Mouse (Mus musculus): ENCODE measurements around the gene Gins3. TPM values are rescaled to one million over a fixed set of nuclear protein-coding genes. Genes with fewer than 3 reads are reported as not detected.
"Not testable (repeated sequence)": the region's sequence is repeated elsewhere in the genome, so short reads cannot be mapped to it uniquely, and the experiment has no call there.

Gins3 gene
- polyA plus RNA-seq, 1 experiment, result 10.7 TPM

DNA sequence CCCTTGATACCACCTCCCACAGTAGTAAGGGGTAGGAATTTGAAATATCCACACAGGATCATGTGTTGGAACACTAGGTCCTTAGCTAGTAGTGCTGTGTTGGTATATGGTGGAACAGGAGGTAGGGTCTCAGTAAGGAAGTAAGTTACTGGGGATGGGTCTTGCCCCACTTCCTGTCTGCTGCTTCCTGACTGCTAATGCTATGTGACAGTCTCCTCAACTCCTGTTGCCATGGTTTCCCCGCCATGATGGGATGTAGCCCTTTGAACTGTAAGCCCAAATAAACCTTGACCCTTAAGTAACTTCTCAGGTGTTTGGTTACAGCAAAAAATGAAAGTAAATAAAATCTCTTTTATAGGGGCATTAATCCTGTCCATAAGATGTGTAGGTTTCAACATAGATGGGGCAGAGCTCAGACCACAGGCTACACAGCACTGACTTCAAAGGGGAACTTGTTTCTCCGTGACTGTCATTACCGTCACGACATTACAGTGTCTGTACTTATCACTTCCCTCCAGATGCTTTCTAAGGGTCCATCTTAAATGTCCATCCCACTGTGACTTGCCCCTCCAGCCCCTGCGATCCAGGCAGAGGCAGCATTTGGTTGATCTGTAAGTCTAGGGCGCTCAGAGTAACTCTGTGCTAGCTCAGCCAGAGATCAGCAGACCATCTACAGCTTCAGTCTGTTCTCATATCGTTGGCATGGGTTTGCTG is 29.8 kb downstream of the Gins3 start:
- Histone ChIP-seq H3K4me1 (ENCODE audit: control insufficient read depth, insufficient read depth, low read length) (no peaks in the 10 kb centered on the region), H3K9me3 (replicated peaks; ENCODE audit: control insufficient read depth, insufficient read depth, low read length, poor library complexity, severe bottlenecking) (no peaks in the 10 kb centered on the region), H3K27me3 (ENCODE audit: control insufficient read depth, insufficient read depth, low read length, poor library complexity, severe bottlenecking) (no peaks in the 10 kb centered on the region), H3K9ac (ENCODE audit: low read depth, poor library complexity, severe bottlenecking) (no peak overlapping the region), H3K27ac (ENCODE audit: insufficient read depth, low read length) (no peak overlapping the region), H3K36me3 (ENCODE audit: control insufficient read depth, insufficient read depth, low read length, poor library complexity, severe bottlenecking) (no peaks in the 10 kb centered on the region), H3K4me3 (ENCODE audit: low read depth, low read length) (no peak overlapping the region)
- TF ChIP-seq POLR2A (IDR thresholded peaks at IDR 0.05; ENCODE audit: insufficient read depth, low read length) (no peak), EP300 (IDR thresholded peaks at IDR 0.05; ENCODE audit: insufficient read depth, low read depth, low read length) (no peak), CTCF (IDR thresholded peaks at IDR 0.05; ENCODE audit: low read depth, low read length) (no peak)

DNA sequence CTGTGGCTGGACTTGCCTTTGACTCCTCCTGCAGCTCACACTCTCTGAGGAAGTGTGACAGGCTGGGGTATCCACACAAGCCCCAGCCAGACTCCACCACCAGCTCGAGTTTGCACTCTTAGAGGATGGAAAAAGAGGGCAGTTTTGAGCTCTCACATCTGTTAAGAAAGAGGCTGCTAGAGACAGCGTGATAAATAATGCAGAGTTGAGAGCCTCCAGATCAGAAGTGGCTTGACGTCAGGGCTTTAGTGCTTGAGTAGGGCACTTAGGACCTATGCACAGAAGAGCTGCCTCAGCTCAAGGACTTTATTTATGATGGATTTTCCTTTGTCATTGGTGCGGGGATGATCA is 30.3 kb downstream of the Gins3 start:
- H3K27ac ChIP-seq (ENCODE audit: insufficient read depth, low read length), result no peak overlapping the region
- no peaks in the 10 kb centered on the region for H3K36me3 ChIP-seq (ENCODE audit: control insufficient read depth, insufficient read depth, low read length, poor library complexity, severe bottlenecking)
- H3K4me1 ChIP-seq (ENCODE audit: control insufficient read depth, insufficient read depth, low read length), result no peaks in the 10 kb centered on the region
- TF ChIP-seq CTCF (IDR thresholded peaks at IDR 0.05; ENCODE audit: low read depth, low read length), result no peak
- TF ChIP-seq EP300 (IDR thresholded peaks at IDR 0.05; ENCODE audit: insufficient read depth, low read depth, low read length), result no peak
- TF ChIP-seq POLR2A (IDR thresholded peaks at IDR 0.05; ENCODE audit: insufficient read depth, low read length), result no peak
- no peaks in the 10 kb centered on the region for H3K27me3 ChIP-seq (ENCODE audit: control insufficient read depth, insufficient read depth, low read length, poor library complexity, severe bottlenecking)
- H3K9me3 ChIP-seq (replicated peaks; ENCODE audit: control insufficient read depth, insufficient read depth, low read length, poor library complexity, severe bottlenecking), result no peaks in the 10 kb centered on the region
- no peak overlapping the region for H3K4me3 ChIP-seq (ENCODE audit: low read depth, low read length)
- no peak overlapping the region for H3K9ac ChIP-seq (ENCODE audit: low read depth, poor library complexity, severe bottlenecking)

DNA sequence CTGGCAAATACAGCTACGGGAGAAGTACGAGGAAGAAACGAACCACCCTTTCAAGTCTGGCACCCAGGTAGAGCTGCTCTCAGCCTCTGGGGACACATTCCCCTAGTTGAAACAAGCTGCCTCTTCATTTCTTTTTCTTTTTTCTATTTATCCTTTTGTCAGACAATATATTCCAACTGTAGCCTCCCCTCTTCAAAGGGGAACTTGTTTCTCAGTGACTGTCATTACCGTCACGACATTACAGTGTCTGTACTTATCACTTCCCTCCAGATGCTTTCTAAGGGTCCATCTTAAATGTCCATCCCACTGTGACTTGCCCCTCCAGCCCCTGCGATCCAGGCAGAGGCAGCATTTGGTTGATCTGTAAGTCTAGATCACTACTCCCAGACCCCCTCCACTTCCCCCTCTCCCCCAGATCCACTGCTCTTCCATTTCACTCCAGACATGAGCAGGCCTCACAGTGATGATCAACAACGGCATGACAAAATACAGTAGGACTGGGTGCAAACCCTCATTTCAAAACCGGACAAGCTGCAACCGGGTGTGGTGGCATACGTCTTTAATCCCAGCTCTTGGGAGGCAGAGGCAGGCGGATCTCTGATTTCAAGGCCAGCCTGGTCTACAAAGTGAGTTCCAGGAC is 32.7 kb downstream of the Gins3 start:
- not testable (repeated sequence) for H3K4me3 ChIP-seq (ENCODE audit: low read depth, low read length); H3K9me3 ChIP-seq (replicated peaks; ENCODE audit: control insufficient read depth, insufficient read depth, low read length, poor library complexity, severe bottlenecking); H3K9ac ChIP-seq (ENCODE audit: low read depth, poor library complexity, severe bottlenecking); H3K27ac ChIP-seq (ENCODE audit: insufficient read depth, low read length); H3K27me3 ChIP-seq (ENCODE audit: control insufficient read depth, insufficient read depth, low read length, poor library complexity, severe bottlenecking); H3K36me3 ChIP-seq (ENCODE audit: control insufficient read depth, insufficient read depth, low read length, poor library complexity, severe bottlenecking); H3K4me1 ChIP-seq (ENCODE audit: control insufficient read depth, insufficient read depth, low read length)

DNA sequence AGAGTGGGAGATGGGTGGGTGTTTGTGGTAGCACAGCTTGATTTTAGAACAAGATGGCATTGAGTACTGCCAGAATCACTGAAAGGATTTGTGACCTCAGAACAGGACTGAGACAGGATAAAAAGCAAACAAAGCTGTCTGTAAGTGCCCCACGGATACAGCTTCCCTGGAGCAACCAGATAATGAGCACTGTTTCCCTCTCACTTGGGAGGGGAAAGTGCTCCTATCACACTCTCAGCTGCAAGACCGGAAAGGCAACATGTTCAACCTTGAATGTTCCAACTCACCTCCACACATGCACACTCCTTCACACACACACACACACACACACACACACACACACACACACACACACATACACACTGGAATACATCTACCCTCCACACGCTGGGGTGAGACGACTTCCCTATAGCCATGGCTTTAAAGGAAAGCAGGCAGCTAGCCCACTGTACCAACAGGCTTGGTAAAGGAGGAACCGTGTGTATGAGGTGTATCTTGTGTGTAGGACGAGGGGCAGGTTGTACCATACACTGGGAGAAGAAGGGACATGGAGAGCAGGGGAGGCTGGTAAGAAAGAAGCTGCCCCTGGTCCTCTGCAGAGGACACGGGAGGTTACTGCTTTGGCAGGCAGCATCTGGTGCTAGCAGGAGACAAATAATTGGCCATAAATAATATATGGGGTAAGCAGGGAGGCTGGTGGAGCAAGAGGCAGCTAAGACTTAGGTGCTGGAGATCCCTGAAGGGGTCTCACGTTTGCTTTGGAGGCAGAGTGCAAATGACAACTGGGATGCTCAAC is 35.1 kb downstream of the Gins3 start:
- no peak for TF ChIP-seq EP300 (IDR thresholded peaks at IDR 0.05; ENCODE audit: insufficient read depth, low read depth, low read length)
- no peak for TF ChIP-seq CTCF (IDR thresholded peaks at IDR 0.05; ENCODE audit: low read depth, low read length)
- TF ChIP-seq POLR2A (IDR thresholded peaks at IDR 0.05; ENCODE audit: insufficient read depth, low read length), result no peak
- Histone ChIP-seq H3K4me3 (ENCODE audit: low read depth, low read length) (no peak overlapping the region), H3K9me3 (replicated peaks; ENCODE audit: control insufficient read depth, insufficient read depth, low read length, poor library complexity, severe bottlenecking) (no peaks in the 10 kb centered on the region), H3K36me3 (ENCODE audit: control insufficient read depth, insufficient read depth, low read length, poor library complexity, severe bottlenecking) (no peaks in the 10 kb centered on the region), H3K4me1 (ENCODE audit: control insufficient read depth, insufficient read depth, low read length) (no peaks in the 10 kb centered on the region), H3K27ac (ENCODE audit: insufficient read depth, low read length) (no peak overlapping the region), H3K9ac (ENCODE audit: low read depth, poor library complexity, severe bottlenecking) (no peak overlapping the region), H3K27me3 (ENCODE audit: control insufficient read depth, insufficient read depth, low read length, poor library complexity, severe bottlenecking) (no peaks in the 10 kb centered on the region)

DNA sequence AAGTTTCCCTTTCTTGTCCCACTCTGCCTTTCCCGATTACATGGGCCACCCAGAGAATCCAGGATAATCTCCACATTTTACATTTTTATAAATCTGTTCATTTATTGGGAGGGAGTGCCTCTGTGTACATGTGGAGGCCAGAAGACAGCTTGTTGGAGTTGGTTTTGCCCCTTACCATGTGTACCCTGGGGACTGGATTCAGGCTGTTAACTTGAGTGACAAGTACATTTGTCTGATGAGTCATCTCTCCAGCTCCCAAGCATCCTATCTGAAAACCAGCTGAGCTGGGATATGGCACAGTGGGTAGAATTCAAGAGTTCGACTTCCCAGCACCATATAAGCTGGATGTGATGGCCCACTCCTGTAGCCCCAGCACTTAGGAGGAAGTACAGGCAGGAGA is 36.7 kb downstream of the Gins3 start:
- no peak overlapping the region for H3K9ac ChIP-seq (ENCODE audit: low read depth, poor library complexity, severe bottlenecking)
- H3K4me3 ChIP-seq (ENCODE audit: low read depth, low read length), result no peak overlapping the region
- no peaks in the 10 kb centered on the region for H3K27me3 ChIP-seq (ENCODE audit: control insufficient read depth, insufficient read depth, low read length, poor library complexity, severe bottlenecking)
- no peak overlapping the region for H3K27ac ChIP-seq (ENCODE audit: insufficient read depth, low read length)
- no peaks in the 10 kb centered on the region for H3K9me3 ChIP-seq (replicated peaks; ENCODE audit: control insufficient read depth, insufficient read depth, low read length, poor library complexity, severe bottlenecking)
- H3K36me3 ChIP-seq (ENCODE audit: control insufficient read depth, insufficient read depth, low read length, poor library complexity, severe bottlenecking), result no peaks in the 10 kb centered on the region
- no peaks in the 10 kb centered on the region for H3K4me1 ChIP-seq (ENCODE audit: control insufficient read depth, insufficient read depth, low read length)
- TF ChIP-seq POLR2A (IDR thresholded peaks at IDR 0.05; ENCODE audit: insufficient read depth, low read length), result no peak
- no peak for TF ChIP-seq EP300 (IDR thresholded peaks at IDR 0.05; ENCODE audit: insufficient read depth, low read depth, low read length)

DNA sequence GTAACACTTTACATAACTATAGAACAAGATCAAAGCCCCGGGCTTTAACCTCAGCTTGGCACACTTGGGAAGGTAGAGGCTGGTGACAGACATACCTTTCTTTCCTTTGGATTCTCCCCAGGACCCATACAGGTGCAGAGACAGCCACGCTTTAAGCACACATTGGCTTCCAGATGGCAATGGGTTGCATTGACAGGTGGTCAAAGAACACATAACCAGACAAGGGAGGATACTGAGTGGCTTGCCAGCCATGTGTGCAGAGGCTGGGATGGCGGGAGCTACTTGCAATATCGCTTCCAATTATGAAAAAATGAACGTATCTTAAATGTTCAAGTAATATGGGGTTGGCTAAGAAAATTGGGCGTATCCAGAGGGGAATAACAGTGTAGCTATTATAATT is 38.6 kb downstream of the Gins3 start:
- Histone ChIP-seq H3K27ac (ENCODE audit: insufficient read depth, low read length) (no peak overlapping the region), H3K4me1 (ENCODE audit: control insufficient read depth, insufficient read depth, low read length) (no peaks in the 10 kb centered on the region), H3K9me3 (replicated peaks; ENCODE audit: control insufficient read depth, insufficient read depth, low read length, poor library complexity, severe bottlenecking) (no peaks in the 10 kb centered on the region), H3K4me3 (ENCODE audit: low read depth, low read length) (no peak overlapping the region), H3K9ac (ENCODE audit: low read depth, poor library complexity, severe bottlenecking) (no peak overlapping the region), H3K27me3 (ENCODE audit: control insufficient read depth, insufficient read depth, low read length, poor library complexity, severe bottlenecking) (no peaks in the 10 kb centered on the region), H3K36me3 (ENCODE audit: control insufficient read depth, insufficient read depth, low read length, poor library complexity, severe bottlenecking) (no peaks in the 10 kb centered on the region)
- TF ChIP-seq CTCF (IDR thresholded peaks at IDR 0.05; ENCODE audit: low read depth, low read length) (no peak), POLR2A (IDR thresholded peaks at IDR 0.05; ENCODE audit: insufficient read depth, low read length) (no peak), EP300 (IDR thresholded peaks at IDR 0.05; ENCODE audit: insufficient read depth, low read depth, low read length) (no peak)
